Mouse (Mus musculus) bone marrow, adult 2 months (tissue): Measurements from ENCODE around the gene Dennd6b.

Experiments used
- CTCF ChIP-seq: fragments of 200-500 bp; IDR thresholded peaks from 2 replicates; pipeline ENCODE4 v1.5.1; 2011; ENCODE audit warnings: low read length, control low read depth; ENCODE audit not compliant: control insufficient read depth, insufficient read depth
- POLR2A ChIP-seq: fragments of 200-500 bp; IDR thresholded peaks from 2 replicates; pipeline ENCODE4 v1.6.1; 2011; ENCODE audit warnings: low read depth, mild to moderate bottlenecking, control low read depth, low read length, borderline replicate concordance; ENCODE audit not compliant: control insufficient read depth

GRCm38 (mm10) chr15:89147456-89147855 is 48.8 kb downstream of the Dennd6b start:
- TF ChIP-seq POLR2A: no peak
- TF ChIP-seq CTCF: no peak
